ENCODE assay signal across 7 mouse cellular contexts in genomic region chr17:35836991-35837422, GRCm38 (mm10). TPM values are rescaled to one million over a fixed set of nuclear protein-coding genes. Genes with fewer than 3 reads are reported as not detected.
DNase-seq lines count a peak whose midpoint lies in the region; ATAC-seq and TF ChIP-seq lines count a peak whose summit lies in the region.

No protein-coding gene starts in this region.

- TF ChIP-seq CTCF in gastrocnemius, adult 2 months (IDR thresholded peaks at IDR 0.05) = no peak
- no peak for TF ChIP-seq CTCF in hindbrain, postnatal 0 days (IDR thresholded peaks at IDR 0.05; ENCODE audit: low read depth)
- no peak for TF ChIP-seq CTCF in small intestine, adult 2 months (IDR thresholded peaks at IDR 0.05; ENCODE audit: extremely low read depth, insufficient read length, insufficient replicate concordance, low read depth, low read length)

- no peaks in the 10 kb centered on the region for H3K9me3 ChIP-seq in hindbrain, postnatal 0 days (ENCODE audit: low read length)

- peak; percentile 33 for ATAC-seq in hindbrain, postnatal 0 days
- ATAC-seq in megakaryocyte-erythroid progenitor cell, adult 5-6 weeks (replicated peaks; ENCODE audit: low FRiP score, low TSS enrichment, poor library complexity, severe bottlenecking) = peak; percentile 8; the same call in 1 of the 2 replicates

- H3K4me1 ChIP-seq in hindbrain, postnatal 0 days (ENCODE audit: insufficient read depth, low read length) = peaks cover 13% of the 10 kb centered on the region; the same call in 1 of the 2 replicates
- H3K4me1 ChIP-seq in small intestine, adult 2 months (ENCODE audit: control insufficient read depth, insufficient read depth, insufficient read length, low read length) = peaks cover 10% of the 10 kb centered on the region

- under 1% methylated on average over 25 of the region's 25 CpGs for WGBS in hindbrain, postnatal 0 days
- WGBS in small intestine, adult 2 months = 1% methylated on average over 25 of the region's 25 CpGs

- no peaks in the 10 kb centered on the region for H3K27me3 ChIP-seq in hindbrain, postnatal 0 days (ENCODE audit: insufficient read depth, low read length)
- H3K27me3 ChIP-seq in small intestine, adult 2 months (ENCODE audit: control insufficient read depth, insufficient read depth, low read length) = no peaks in the 10 kb centered on the region

- H3K9ac ChIP-seq in hindbrain, postnatal 0 days (replicated peaks; ENCODE audit: low read length) = peak overlapping the region; percentile 94

- no peak for TF ChIP-seq POLR2A in small intestine, adult 2 months (IDR thresholded peaks at IDR 0.05; ENCODE audit: low read depth, low read length)

- peaks cover 28% of the 10 kb centered on the region for H3K36me3 ChIP-seq in hindbrain, postnatal 0 days (ENCODE audit: insufficient read depth, low read length)
- H3K36me3 ChIP-seq in small intestine, adult 2 months (ENCODE audit: control insufficient read depth, insufficient read depth, low read length) = peaks cover 27% of the 10 kb centered on the region

- H3K27ac ChIP-seq in gastrocnemius, adult 2 months = peak overlapping the region; percentile 87
- peak overlapping the region; percentile 97 for H3K27ac ChIP-seq in hindbrain, postnatal 0 days
- H3K27ac ChIP-seq in small intestine, adult 2 months (ENCODE audit: insufficient read depth, low read depth, low read length) = peak overlapping the region; percentile 92

- H3K4me3 ChIP-seq in gastrocnemius, adult 2 months = peak overlapping the region; percentile 84
- peak overlapping the region; percentile 82 for H3K4me3 ChIP-seq in hindbrain, postnatal 0 days (ENCODE audit: low read length)
- H3K4me3 ChIP-seq in small intestine, adult 2 months (ENCODE audit: low read depth, low read length) = peak overlapping the region; percentile 93

- peak; percentile 52 for DNase-seq in adipocyte (ENCODE audit: low spot score)
- peak; percentile 60 to 77 for DNase-seq in cerebellum, postnatal 36 days
- peak; percentile 90 for DNase-seq in gastrocnemius, adult 2 months
- DNase-seq in hindbrain, postnatal 0 days (ENCODE audit: low spot score) = peak; percentile 94
- DNase-seq in left cerebral cortex, postnatal 25 days (ENCODE audit: low spot score in 2 of 2) = peak; percentile 86 to 88

- intact Hi-C loops in gastrocnemius, adult 2 months (cut with DNase I) = loop anchor here (1.0 to 2.0 kb wide), 2 partner anchors 36 to 80 kb away; partner anchors contain the start of genes Mrps18b and Ppp1r10
- intact Hi-C loops in left cerebral cortex, postnatal 25 days (cut with DNase I) = loop anchor here (2.0 to 10.0 kb wide), 3 partner anchors 36 to 138 kb away; partner anchors contain the start of genes Gnl1, Mrps18b and Ppp1r10

- peak overlapping the region; percentile 88 for H3K4me2 ChIP-seq in hindbrain, postnatal 0 days (ENCODE audit: low read depth, low read length)

RNA-seq across cellular contexts. Expression of gene Tubb5, which starts 1.1 kb away (rescaled TPM):
- total RNA-seq in gastrocnemius, adult 2 months (2021) = 10 to 100 TPM; 29.7 to 40.0 TPM
- total RNA-seq in hindbrain, postnatal 0 days (2014; rRNA removed) = 3,311 and 3,326 TPM in 2 replicates
- polyA plus RNA-seq in hindbrain, postnatal 0 days (2015; fragmentation: Nextera tagmentation; extraction: Ambion mirVana) = 1,502 and 1,606 TPM in 2 replicates
- 100 to 1,000 TPM; 492 to 522 TPM for total RNA-seq in left cerebral cortex, postnatal 25 days (2021)
- 823 and 947 TPM in 2 replicates for total RNA-seq in megakaryocyte-erythroid progenitor cell, adult 5-6 weeks (2014; fragmentation: Nextera tagmentation)
- total RNA-seq in megakaryocyte-erythroid progenitor cell, adult 5-6 weeks (2017) = 678 and 844 TPM in 2 replicates
- 82.8 and 157 TPM in 2 replicates for polyA plus RNA-seq in small intestine, adult 2 months (2012; rRNA removed)

RNA-seq across cellular contexts. Expression of gene Mdc1, which starts 4.3 kb away (rescaled TPM):
- 1 to 10 TPM; 3.6 to 4.4 TPM for total RNA-seq in gastrocnemius, adult 2 months (2021)
- total RNA-seq in hindbrain, postnatal 0 days (2014; rRNA removed) = 14.7 and 26.7 TPM in 2 replicates
- polyA plus RNA-seq in hindbrain, postnatal 0 days (2015; fragmentation: Nextera tagmentation; extraction: Ambion mirVana) = 3.9 and 4.1 TPM in 2 replicates
- total RNA-seq in left cerebral cortex, postnatal 25 days (2021) = 10 to 100 TPM in 1 of 2 experiments, 1 to 10 TPM in 1; 9.7 to 12.0 TPM
- 71.8 and 74.8 TPM in 2 replicates for total RNA-seq in megakaryocyte-erythroid progenitor cell, adult 5-6 weeks (2014; fragmentation: Nextera tagmentation)
- 18.4 and 19.8 TPM in 2 replicates for total RNA-seq in megakaryocyte-erythroid progenitor cell, adult 5-6 weeks (2017)
- polyA plus RNA-seq in small intestine, adult 2 months (2012; rRNA removed) = 1.7 and 3.2 TPM in 2 replicates

RNA-seq across cellular contexts. Expression of gene Flot1, which starts 14.0 kb away (rescaled TPM):
- 10 to 100 TPM; 45.4 to 50.9 TPM for total RNA-seq in gastrocnemius, adult 2 months (2021)
- total RNA-seq in hindbrain, postnatal 0 days (2014; rRNA removed) = 94.1 and 142 TPM in 2 replicates
- 162 TPM in 2 replicates for polyA plus RNA-seq in hindbrain, postnatal 0 days (2015; fragmentation: Nextera tagmentation; extraction: Ambion mirVana)
- 100 to 1,000 TPM; 120 to 137 TPM for total RNA-seq in left cerebral cortex, postnatal 25 days (2021)
- 68.3 and 99.7 TPM in 2 replicates for total RNA-seq in megakaryocyte-erythroid progenitor cell, adult 5-6 weeks (2014; fragmentation: Nextera tagmentation)
- total RNA-seq in megakaryocyte-erythroid progenitor cell, adult 5-6 weeks (2017) = 73.0 and 82.4 TPM in 2 replicates
- polyA plus RNA-seq in small intestine, adult 2 months (2012; rRNA removed) = 33.4 and 53.2 TPM in 2 replicates

RNA-seq across cellular contexts. Expression of gene Ier3, which starts 15.5 kb away (rescaled TPM):
- total RNA-seq in gastrocnemius, adult 2 months (2021) = 1 to 10 TPM; 4.4 to 8.6 TPM
- 13.7 and 19.4 TPM in 2 replicates for total RNA-seq in hindbrain, postnatal 0 days (2014; rRNA removed)
- polyA plus RNA-seq in hindbrain, postnatal 0 days (2015; fragmentation: Nextera tagmentation; extraction: Ambion mirVana) = 18.3 and 19.4 TPM in 2 replicates
- total RNA-seq in left cerebral cortex, postnatal 25 days (2021) = 10 to 100 TPM; 11.2 to 12.5 TPM
- 9.4 and 18.1 TPM in 2 replicates for total RNA-seq in megakaryocyte-erythroid progenitor cell, adult 5-6 weeks (2014; fragmentation: Nextera tagmentation)
- total RNA-seq in megakaryocyte-erythroid progenitor cell, adult 5-6 weeks (2017) = 16.1 and 18.2 TPM in 2 replicates
- 6.1 and 8.6 TPM in 2 replicates for polyA plus RNA-seq in small intestine, adult 2 months (2012; rRNA removed)

RNA-seq across cellular contexts. Expression of gene Nrm, which starts 24.1 kb away (rescaled TPM):
- total RNA-seq in gastrocnemius, adult 2 months (2021) = under 1 TPM; 0.82 to 0.86 TPM
- total RNA-seq in hindbrain, postnatal 0 days (2014; rRNA removed) = 14.7 and 27.2 TPM in 2 replicates
- polyA plus RNA-seq in hindbrain, postnatal 0 days (2015; fragmentation: Nextera tagmentation; extraction: Ambion mirVana) = 24.6 and 25.7 TPM in 2 replicates
- total RNA-seq in left cerebral cortex, postnatal 25 days (2021) = 1 to 10 TPM; 3.2 to 3.6 TPM
- total RNA-seq in megakaryocyte-erythroid progenitor cell, adult 5-6 weeks (2014; fragmentation: Nextera tagmentation) = 27.0 and 32.4 TPM in 2 replicates
- total RNA-seq in megakaryocyte-erythroid progenitor cell, adult 5-6 weeks (2017) = 15.0 and 26.4 TPM in 2 replicates
- 9.3 and 15.9 TPM in 2 replicates for polyA plus RNA-seq in small intestine, adult 2 months (2012; rRNA removed)

Comparison
In these comparisons a context has a peak if more than half of its experiments do, and no peak if none do; other contexts are left out.
1. Peak in every context shown above with its lines: DNase-seq, ATAC-seq, H3K4me3 ChIP-seq and H3K27ac ChIP-seq.
2. RNA of gene Tubb5, which starts 1.1 kb away (total RNA-seq): 3,311 to 3,326 TPM in hindbrain, postnatal 0 days, 678 to 947 TPM in megakaryocyte-erythroid progenitor cell, adult 5-6 weeks and 492 to 522 TPM in left cerebral cortex, postnatal 25 days; 29.7 to 40.0 TPM in gastrocnemius, adult 2 months; every median in the first group is over 10 times any median in the second.